Mouse (Mus musculus) small intestine, adult 2 months (tissue): ENCODE results near the gene Mgme1. TPM values are rescaled to one million over a fixed set of nuclear protein-coding genes. Genes with fewer than 3 reads are reported as not detected.
A peak's percentile ranks its signal among the peaks of the same experiment; 100 is the strongest.

ENCODE experiments used
- H3K27ac ChIP-seq: fragments of 200-500 bp; 2 replicates; pipeline ENCODE4 v1.5.1; 2012; ENCODE audit warnings: low read depth, low read length, control low read depth, inconsistent platforms; ENCODE audit not compliant: insufficient read depth
- H3K27me3 ChIP-seq: fragments of 200-500 bp; 2 replicates; pipeline ENCODE4 v1.6.1; 2012; ENCODE audit warnings: mild to moderate bottlenecking, moderate library complexity, low read length, inconsistent platforms; ENCODE audit not compliant: control insufficient read depth, insufficient read depth
- H3K36me3 ChIP-seq: fragments of 200-500 bp; 2 replicates; pipeline ENCODE4 v1.6.1; 2012; ENCODE audit warnings: mild to moderate bottlenecking, low read length, control low read depth, inconsistent platforms; ENCODE audit not compliant: control insufficient read depth, insufficient read depth
- H3K4me1 ChIP-seq: fragments of 200-500 bp; 2 replicates; pipeline ENCODE4 v1.6.1; 2012; ENCODE audit warnings: low read length, inconsistent platforms, mixed read lengths; ENCODE audit not compliant: control insufficient read depth, insufficient read depth, insufficient read length
- H3K4me3 ChIP-seq: fragments of 200-500 bp; 2 replicates; pipeline ENCODE4 v1.5.1; 2012; ENCODE audit warnings: low read depth, mild to moderate bottlenecking, control low read depth, inconsistent platforms, low read length, moderate library complexity
- CTCF ChIP-seq: fragments of 200-500 bp; IDR thresholded peaks from 2 replicates; pipeline ENCODE4 v1.5.1; 2012; ENCODE audit warnings: low read depth, mild to moderate bottlenecking, control low read depth, inconsistent platforms, low read length, moderate library complexity, mixed read lengths; ENCODE audit not compliant: insufficient replicate concordance, insufficient read length; ENCODE audit errors: extremely low read depth
- POLR2A ChIP-seq: fragments of 200-500 bp; IDR thresholded peaks from 2 replicates; pipeline ENCODE4 v1.6.1; 2012; ENCODE audit warnings: low read depth, mild to moderate bottlenecking, control low read depth, inconsistent platforms, low read length, moderate library complexity
- WGBS: fragments of 180-500 bp; shearing (Covaris S2); methylation state at CpG from one replicate; pipeline ENCODE4 v1.1.7; 2018; 5-methylcytosine and 5-hydroxymethylcytosine counted together
- polyA plus RNA-seq: library from polyadenylated mRNA; depleted of rRNA; stranded (reverse); fragments of >200 nt; gene quantifications from 2 replicates; pipeline ENCODE4 v1.2.3, GENCODE M21; 2012

The Mgme1 gene
- polyA plus RNA-seq, 1 experiment: 1.9 TPM

GRCm38 (mm10) chr2:144231115-144231514, 39.3 kb upstream of the Mgme1 start:
- Histone ChIP-seq H3K36me3 (no peaks in the 10 kb centered on the region), H3K4me1 (peaks cover 5% of the 10 kb centered on the region; the same call in 1 of the 2 replicates), H3K27ac (no peak overlapping the region), H3K27me3 (no peaks in the 10 kb centered on the region), H3K4me3 (no peak overlapping the region)
- TF ChIP-seq CTCF (no peak), POLR2A (no peak)
- 22% methylated on average over 5 of the region's 5 CpGs for WGBS

- Histone ChIP-seq H3K36me3 (no peaks in the 10 kb centered on the region), H3K4me3 (no peak overlapping the region), H3K27ac (no peak overlapping the region), H3K27me3 (no peaks in the 10 kb centered on the region), H3K4me1 (peaks cover 5% of the 10 kb centered on the region; the same call in 1 of the 2 replicates)
- 80% methylated on average over 3 of the region's 3 CpGs for WGBS
- TF ChIP-seq CTCF: no peak
- no peak for TF ChIP-seq POLR2A
Observed at GRCm38 (mm10) chr2:144233534-144233933, 36.9 kb upstream of the Mgme1 start.

- Histone ChIP-seq H3K4me3 (no peak overlapping the region), H3K27me3 (no peaks in the 10 kb centered on the region), H3K36me3 (no peaks in the 10 kb centered on the region), H3K4me1 (peaks cover 4% of the 10 kb centered on the region), H3K27ac (no peak overlapping the region)
- 85% methylated on average over 3 of the region's 3 CpGs for WGBS
- TF ChIP-seq CTCF (no peak), POLR2A (no peak)
Observed at GRCm38 (mm10) chr2:144235776-144236175, 34.7 kb upstream of the Mgme1 start.

- no peaks in the 10 kb centered on the region; the same call in none of the 2 replicates for H3K4me1 ChIP-seq
- 48% methylated on average over 9 of the region's 9 CpGs for WGBS
- H3K27me3 ChIP-seq: no peaks in the 10 kb centered on the region
- no peak for TF ChIP-seq CTCF
- no peak for TF ChIP-seq POLR2A
- no peak overlapping the region for H3K27ac ChIP-seq
- H3K4me3 ChIP-seq: no peak overlapping the region
- H3K36me3 ChIP-seq: no peaks in the 10 kb centered on the region
Observed at GRCm38 (mm10) chr2:144236791-144237584, 33.5 kb upstream of the Mgme1 start.

GRCm38 (mm10) chr2:144238341-144238740, 32.1 kb upstream of the Mgme1 start:
- Histone ChIP-seq H3K27me3 (no peaks in the 10 kb centered on the region), H3K4me3 (no peak overlapping the region), H3K27ac (peak overlapping the region; percentile 43; the same call in 1 of the 2 replicates), H3K36me3 (no peaks in the 10 kb centered on the region), H3K4me1 (no peaks in the 10 kb centered on the region; the same call in none of the 2 replicates)
- 80% methylated on average over 6 of the region's 6 CpGs for WGBS
- no peak for TF ChIP-seq POLR2A
- no peak for TF ChIP-seq CTCF

GRCm38 (mm10) chr2:144239318-144239717, 31.1 kb upstream of the Mgme1 start:
- TF ChIP-seq POLR2A (no peak), CTCF (no peak)
- WGBS: 68% methylated on average over 2 of the region's 2 CpGs
- no peak overlapping the region for H3K4me3 ChIP-seq
- H3K36me3 ChIP-seq: no peaks in the 10 kb centered on the region
- no peaks in the 10 kb centered on the region; the same call in none of the 2 replicates for H3K4me1 ChIP-seq
- H3K27ac ChIP-seq: no peak overlapping the region; the same call in 1 of the 2 replicates
- H3K27me3 ChIP-seq: no peaks in the 10 kb centered on the region

GRCm38 (mm10) chr2:144240095-144240899, 30.2 kb upstream of the Mgme1 start:
- H3K4me1 ChIP-seq: no peaks in the 10 kb centered on the region; the same call in none of the 2 replicates
- no peak overlapping the region for H3K4me3 ChIP-seq
- H3K36me3 ChIP-seq: no peaks in the 10 kb centered on the region
- H3K27ac ChIP-seq: no peak overlapping the region
- TF ChIP-seq POLR2A: no peak
- no peak for TF ChIP-seq CTCF
- no peaks in the 10 kb centered on the region for H3K27me3 ChIP-seq
- WGBS: 85% methylated on average over 3 of the region's 3 CpGs
